Mouse (Mus musculus) CD4-positive, CD25-positive, alpha-beta regulatory T cell, adult 2 months (primary cell): Measurements from ENCODE around the gene Gm21258.
"Not testable (repeated sequence)": the region's sequence is repeated elsewhere in the genome, so short reads cannot be mapped to it uniquely, and the experiment has no call there.

Experiments used
- DNase-seq: peaks from one replicate; pipeline ENCODE4 v3.0.0-alpha.2; 2012; ENCODE audit warnings: low read depth, low spot score

Gm21258 gene

DNA sequence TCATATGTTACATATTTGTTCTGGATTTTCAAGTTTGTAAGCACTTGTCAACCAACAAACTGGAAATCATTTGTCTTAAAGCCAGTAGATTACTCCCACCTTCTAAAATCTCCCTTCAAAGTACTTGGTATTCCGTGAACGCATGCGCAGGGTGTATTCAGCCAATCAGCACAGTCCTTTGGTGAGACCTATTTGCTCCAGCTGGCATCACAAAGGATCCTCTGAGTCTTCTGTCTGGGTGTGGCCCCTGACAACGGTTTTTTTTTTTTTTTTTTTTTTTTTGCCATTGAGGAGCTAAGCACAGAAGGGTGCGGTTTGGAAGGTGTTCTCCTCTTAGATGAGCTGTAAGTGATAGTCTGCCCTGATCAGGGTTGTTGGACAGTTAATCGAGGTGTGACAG lies at the start of gene Gm21258:
Gene Gm21258 (plus strand): TSS at position 301 of the 400 bp plus-strand sequence.
- DNase-seq, result not testable (repeated sequence)
